Mouse (Mus musculus): ENCODE results near the gene Nrxn2. TPM values are rescaled to one million over a fixed set of nuclear protein-coding genes. Genes with fewer than 3 reads are reported as not detected.

Gene Nrxn2
- polyA plus RNA-seq, 1 experiment from 2014 or later = 1.6 TPM

DNA sequence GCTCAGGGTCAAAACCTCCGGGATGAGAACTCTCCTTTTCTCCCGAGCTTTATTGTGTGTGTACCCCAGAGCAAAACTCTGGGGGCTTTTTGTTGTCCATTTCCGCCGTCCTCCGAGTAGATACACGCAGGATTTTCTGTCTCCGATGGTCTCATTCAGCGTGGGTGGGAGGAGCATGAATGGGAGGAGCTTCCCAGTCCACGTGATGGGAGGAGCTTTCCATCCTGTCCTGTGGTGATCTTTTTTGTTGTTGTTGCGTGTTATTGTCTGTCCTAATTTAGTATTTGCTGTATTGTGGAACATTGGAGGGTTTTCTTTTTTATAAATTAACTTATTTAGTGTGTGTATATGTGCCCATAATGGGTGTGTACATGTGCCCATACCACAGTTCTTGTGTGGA lies 13.1 kb upstream of the Nrxn2 start:
- DNase-seq (ENCODE audit: low spot score) (no peak), ATAC-seq (replicated peaks; ENCODE audit: low FRiP score) (no peak)
- Histone ChIP-seq H3K9ac (ENCODE audit: low read depth, low read length) (no peak overlapping the region), H3K36me3 (ENCODE audit: control insufficient read depth, insufficient read depth, low read length) (no peaks in the 10 kb centered on the region; the same call in 1 of the 2 replicates), H3K4me2 (no peak overlapping the region), H3K27me3 (replicated peaks; ENCODE audit: control insufficient read depth, insufficient read depth, low read length) (peaks cover 8% of the 10 kb centered on the region), H3K9me3 (ENCODE audit: control insufficient read depth, low read length) (no peaks in the 10 kb centered on the region), H3K4me1 (replicated peaks; ENCODE audit: control insufficient read depth, insufficient read depth, low read length) (peaks cover 31% of the 10 kb centered on the region), H3K4me3 (ENCODE audit: low read depth, low read length) (no peak overlapping the region), H3K27ac (ENCODE audit: low read depth, low read length) (no peak overlapping the region)
- WGBS = 76% methylated on average over 10 of the region's 10 CpGs

DNA sequence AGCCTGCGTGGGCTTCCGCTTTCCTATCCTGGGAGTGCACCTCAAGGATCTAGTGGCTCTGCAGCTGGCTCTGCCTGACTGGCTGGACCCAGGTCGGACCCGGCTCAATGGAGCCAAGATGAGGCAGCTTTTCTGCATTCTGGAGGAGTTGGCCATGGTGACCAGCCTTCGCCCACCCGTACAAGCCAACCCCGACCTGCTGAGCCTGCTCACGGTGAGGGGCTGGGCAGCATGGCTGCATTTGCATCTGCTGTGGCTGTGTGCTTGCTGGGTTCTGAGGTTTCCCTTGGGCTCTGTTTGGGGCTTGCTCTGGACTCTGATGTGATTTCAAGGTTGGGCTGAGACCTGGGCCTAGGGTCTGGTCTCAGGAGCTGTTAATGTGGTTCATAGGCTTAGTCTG lies 11.4 kb upstream of the Nrxn2 start:
- WGBS = 87% methylated on average over 8 of the region's 8 CpGs
- H3K4me1 ChIP-seq (replicated peaks; ENCODE audit: control insufficient read depth, insufficient read depth, low read length) = peaks cover 18% of the 10 kb centered on the region
- H3K27me3 ChIP-seq (replicated peaks; ENCODE audit: control insufficient read depth, insufficient read depth, low read length) = no peaks in the 10 kb centered on the region; the same call in 1 of the 2 replicates
- H3K4me2 ChIP-seq = no peak overlapping the region
- no peak overlapping the region for H3K9ac ChIP-seq (ENCODE audit: low read depth, low read length)
- DNase-seq (ENCODE audit: low spot score) = no peak
- no peak overlapping the region for H3K27ac ChIP-seq (ENCODE audit: low read depth, low read length)
- no peak for ATAC-seq (replicated peaks; ENCODE audit: low FRiP score)
- H3K36me3 ChIP-seq (ENCODE audit: control insufficient read depth, insufficient read depth, low read length) = no peaks in the 10 kb centered on the region; the same call in 1 of the 2 replicates
- no peak overlapping the region for H3K4me3 ChIP-seq (ENCODE audit: low read depth, low read length)
- H3K9me3 ChIP-seq (ENCODE audit: control insufficient read depth, low read length) = no peaks in the 10 kb centered on the region

DNA sequence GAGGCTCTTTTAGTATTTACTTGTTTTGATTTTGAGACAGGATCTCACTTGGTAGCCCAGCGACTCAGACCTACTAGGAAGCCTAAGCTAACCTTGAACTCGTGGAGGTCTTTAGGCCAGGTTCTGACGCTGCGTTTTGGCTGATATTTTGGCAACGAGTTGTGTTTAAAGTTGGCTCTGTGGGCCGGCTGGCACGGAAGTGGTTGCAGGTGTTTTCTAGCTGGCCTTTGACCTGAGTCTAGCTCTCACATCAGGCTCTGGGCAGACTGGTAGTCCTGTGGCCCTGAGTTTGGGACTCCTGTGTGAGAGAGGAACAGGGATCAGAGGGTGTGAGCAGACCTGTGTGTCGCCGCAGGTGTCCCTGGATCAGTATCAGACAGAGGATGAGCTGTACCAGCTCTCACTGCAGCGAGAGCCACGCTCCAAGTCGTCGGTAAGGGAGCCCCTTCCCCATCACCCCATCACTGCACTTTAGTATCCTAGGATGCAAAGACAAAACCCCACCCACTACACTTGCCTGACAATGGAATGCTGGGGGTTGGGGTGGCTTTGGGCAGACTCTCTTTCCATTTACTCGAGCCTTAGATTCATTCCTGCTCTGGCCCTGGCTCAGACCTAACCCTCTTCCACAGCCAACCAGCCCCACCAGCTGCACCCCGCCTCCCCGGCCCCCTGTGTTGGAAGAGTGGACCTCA lies 10.6 kb upstream of the Nrxn2 start:
- 72% methylated on average over 16 of the region's 16 CpGs for WGBS
- DNase-seq (ENCODE audit: low spot score) (no peak), ATAC-seq (replicated peaks; ENCODE audit: low FRiP score) (no peak)

DNA sequence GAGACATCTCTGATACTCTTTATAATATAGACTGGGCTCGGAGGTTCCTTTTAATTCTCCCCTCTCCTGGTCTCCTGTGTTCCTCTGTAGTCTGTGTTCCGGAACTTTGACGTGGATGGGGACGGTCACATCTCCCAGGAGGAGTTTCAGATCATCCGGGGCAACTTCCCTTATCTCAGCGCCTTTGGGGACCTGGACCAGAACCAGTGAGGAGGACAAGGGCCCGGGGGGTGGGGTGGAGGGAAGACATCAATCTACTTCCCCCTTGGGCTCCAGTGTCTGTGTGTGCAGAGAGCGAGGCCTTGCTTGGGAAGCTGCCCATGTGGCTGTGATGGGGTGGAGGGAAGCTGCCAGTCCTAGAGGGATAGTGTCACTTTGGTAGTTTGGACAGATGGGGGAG lies 9.8 kb upstream of the Nrxn2 start:
- DNase-seq (ENCODE audit: low spot score) (no peak), ATAC-seq (replicated peaks; ENCODE audit: low FRiP score) (no peak)
- 71% methylated on average over 8 of the region's 8 CpGs for WGBS

More for the DNA sequence above, 10.6 kb upstream of the Nrxn2 start:
- no peak overlapping the region for H3K4me3 ChIP-seq (ENCODE audit: low read depth, low read length)
- no peak overlapping the region for H3K9ac ChIP-seq (ENCODE audit: low read depth, low read length)
- H3K36me3 ChIP-seq (ENCODE audit: control insufficient read depth, insufficient read depth, low read length) = no peaks in the 10 kb centered on the region; the same call in 1 of the 2 replicates
- H3K27ac ChIP-seq (ENCODE audit: low read depth, low read length) = no peak overlapping the region
- H3K4me1 ChIP-seq (replicated peaks; ENCODE audit: control insufficient read depth, insufficient read depth, low read length) = peaks cover 11% of the 10 kb centered on the region
- no peak overlapping the region for H3K4me2 ChIP-seq
- H3K9me3 ChIP-seq (ENCODE audit: control insufficient read depth, low read length) = no peaks in the 10 kb centered on the region
- H3K27me3 ChIP-seq (replicated peaks; ENCODE audit: control insufficient read depth, insufficient read depth, low read length) = no peaks in the 10 kb centered on the region; the same call in 1 of the 2 replicates

DNA sequence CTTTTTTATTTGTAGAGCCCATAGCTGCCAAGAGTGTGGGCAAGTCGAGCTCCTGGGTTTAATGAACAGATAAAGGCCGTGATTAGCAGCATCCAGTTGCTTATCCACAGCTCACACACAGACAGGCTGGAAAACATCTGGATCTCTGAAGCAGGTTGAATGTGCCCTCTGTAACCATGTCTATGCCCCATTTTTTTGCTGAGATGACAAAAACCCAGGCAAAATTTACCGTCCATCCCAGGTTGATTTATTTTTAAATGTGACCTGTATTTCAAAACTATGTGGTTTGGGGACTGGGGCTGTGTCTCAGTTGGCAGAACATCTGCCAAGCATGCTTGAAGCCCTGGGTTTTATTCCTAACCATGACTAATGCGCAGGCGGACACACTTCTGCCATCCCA lies 9.4 kb upstream of the Nrxn2 start:
- ATAC-seq (replicated peaks; ENCODE audit: low FRiP score) (no peak), DNase-seq (ENCODE audit: low spot score) (no peak)
- no peaks in the 10 kb centered on the region; the same call in 1 of the 2 replicates for H3K36me3 ChIP-seq (ENCODE audit: control insufficient read depth, insufficient read depth, low read length)
- no peak overlapping the region for H3K9ac ChIP-seq (ENCODE audit: low read depth, low read length)
- H3K27ac ChIP-seq (ENCODE audit: low read depth, low read length) = no peak overlapping the region
- no peaks in the 10 kb centered on the region for H3K9me3 ChIP-seq (ENCODE audit: control insufficient read depth, low read length)
- H3K4me3 ChIP-seq (ENCODE audit: low read depth, low read length) = no peak overlapping the region
- WGBS = 74% methylated on average over 5 of the region's 5 CpGs
- peaks cover 7% of the 10 kb centered on the region; the same call in 1 of the 2 replicates for H3K4me1 ChIP-seq (replicated peaks; ENCODE audit: control insufficient read depth, insufficient read depth, low read length)
- H3K4me2 ChIP-seq = no peak overlapping the region
- H3K27me3 ChIP-seq (replicated peaks; ENCODE audit: control insufficient read depth, insufficient read depth, low read length) = no peaks in the 10 kb centered on the region

More for the DNA sequence above, 9.8 kb upstream of the Nrxn2 start:
- Histone ChIP-seq H3K27ac (ENCODE audit: low read depth, low read length) (no peak overlapping the region), H3K4me3 (ENCODE audit: low read depth, low read length) (no peak overlapping the region), H3K4me2 (no peak overlapping the region), H3K27me3 (replicated peaks; ENCODE audit: control insufficient read depth, insufficient read depth, low read length) (no peaks in the 10 kb centered on the region; the same call in 1 of the 2 replicates), H3K4me1 (replicated peaks; ENCODE audit: control insufficient read depth, insufficient read depth, low read length) (peaks cover 7% of the 10 kb centered on the region), H3K36me3 (ENCODE audit: control insufficient read depth, insufficient read depth, low read length) (no peaks in the 10 kb centered on the region; the same call in 1 of the 2 replicates), H3K9me3 (ENCODE audit: control insufficient read depth, low read length) (no peaks in the 10 kb centered on the region), H3K9ac (ENCODE audit: low read depth, low read length) (no peak overlapping the region)

DNA sequence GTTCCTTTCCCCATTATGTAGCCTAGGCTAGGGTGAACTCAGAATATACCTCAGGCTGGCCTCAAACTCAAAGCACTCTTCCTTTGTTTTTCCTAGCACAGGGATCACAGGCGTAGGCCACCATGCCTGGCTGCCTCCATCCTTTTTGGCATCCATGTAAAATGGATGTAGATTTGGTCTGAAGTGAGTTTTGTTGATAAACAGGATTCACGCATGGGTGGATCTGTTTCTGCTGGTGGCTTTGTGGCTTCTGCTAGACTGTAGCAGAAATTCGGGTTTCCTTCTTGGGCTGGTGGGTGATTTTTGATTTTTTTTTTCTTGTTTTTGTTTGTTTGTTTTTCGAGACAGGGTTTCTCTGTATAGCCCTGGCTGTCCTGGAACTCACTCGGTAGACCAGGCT lies 8.6 kb upstream of the Nrxn2 start:
- H3K36me3 ChIP-seq (ENCODE audit: control insufficient read depth, insufficient read depth, low read length) = no peaks in the 10 kb centered on the region; the same call in 1 of the 2 replicates
- ATAC-seq (replicated peaks; ENCODE audit: low FRiP score) (no peak), DNase-seq (ENCODE audit: low spot score) (no peak)
- H3K9me3 ChIP-seq (ENCODE audit: control insufficient read depth, low read length) = no peaks in the 10 kb centered on the region
- no peak overlapping the region for H3K4me2 ChIP-seq
- peaks cover 5% of the 10 kb centered on the region; the same call in 1 of the 2 replicates for H3K4me1 ChIP-seq (replicated peaks; ENCODE audit: control insufficient read depth, insufficient read depth, low read length)
- 83% methylated on average over 5 of the region's 5 CpGs for WGBS
- no peak overlapping the region for H3K4me3 ChIP-seq (ENCODE audit: low read depth, low read length)
- no peak overlapping the region for H3K9ac ChIP-seq (ENCODE audit: low read depth, low read length)
- H3K27me3 ChIP-seq (replicated peaks; ENCODE audit: control insufficient read depth, insufficient read depth, low read length) = no peaks in the 10 kb centered on the region
- H3K27ac ChIP-seq (ENCODE audit: low read depth, low read length) = no peak overlapping the region

DNA sequence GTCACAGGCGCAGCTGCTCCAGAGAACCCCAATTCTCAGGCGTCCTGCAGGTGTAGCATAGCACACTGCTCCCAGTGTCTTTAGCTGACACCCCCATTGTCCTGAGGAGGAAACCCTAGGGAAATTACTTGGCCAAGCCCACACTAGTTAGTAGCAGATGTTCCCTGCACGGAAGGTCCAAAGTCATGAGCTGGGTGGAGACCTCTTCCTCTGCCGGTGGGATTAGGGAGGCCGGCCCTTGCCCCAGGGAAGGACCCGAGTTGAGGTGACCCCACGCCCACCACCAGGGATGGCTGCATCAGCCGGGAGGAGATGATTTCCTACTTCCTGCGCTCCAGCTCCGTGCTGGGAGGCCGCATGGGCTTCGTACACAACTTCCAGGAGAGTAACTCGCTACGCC lies 5.7 kb upstream of the Nrxn2 start:
- 67% methylated on average over 14 of the region's 14 CpGs for WGBS
- H3K36me3 ChIP-seq (ENCODE audit: control insufficient read depth, insufficient read depth, low read length) = no peaks in the 10 kb centered on the region
- peaks cover 3% of the 10 kb centered on the region; the same call in 1 of the 2 replicates for H3K27me3 ChIP-seq (replicated peaks; ENCODE audit: control insufficient read depth, insufficient read depth, low read length)
- no peaks in the 10 kb centered on the region for H3K9me3 ChIP-seq (ENCODE audit: control insufficient read depth, low read length)
- ATAC-seq (replicated peaks; ENCODE audit: low FRiP score) (no peak), DNase-seq (ENCODE audit: low spot score) (no peak)
- no peak overlapping the region for H3K27ac ChIP-seq (ENCODE audit: low read depth, low read length)
- no peak overlapping the region for H3K4me2 ChIP-seq
- no peak overlapping the region for H3K4me3 ChIP-seq (ENCODE audit: low read depth, low read length)
- peaks cover 22% of the 10 kb centered on the region for H3K4me1 ChIP-seq (replicated peaks; ENCODE audit: control insufficient read depth, insufficient read depth, low read length)
- H3K9ac ChIP-seq (ENCODE audit: low read depth, low read length) = no peak overlapping the region

DNA sequence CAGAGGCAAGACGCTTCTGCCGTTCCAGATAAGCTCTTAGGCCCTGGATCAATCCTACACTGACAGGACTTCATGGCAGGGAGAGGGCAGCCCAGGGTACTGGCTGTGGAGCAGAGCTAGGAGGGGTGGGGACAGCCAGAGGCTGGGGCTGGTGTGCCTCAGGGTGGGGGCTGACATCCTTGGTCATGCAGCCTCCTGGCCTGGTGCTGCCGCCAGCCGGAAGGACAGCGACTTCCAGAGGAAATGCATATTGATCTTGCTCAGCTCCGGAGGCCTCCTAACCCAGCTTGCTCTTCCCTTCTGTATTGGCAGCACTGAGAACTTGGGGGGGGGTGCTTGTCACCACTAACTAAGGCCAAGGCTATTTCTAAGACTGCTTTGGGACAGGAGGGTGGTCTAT lies 3.1 kb upstream of the Nrxn2 start:
- Histone ChIP-seq H3K4me2 (no peak overlapping the region; the same call in 1 of the 2 replicates), H3K4me3 (ENCODE audit: low read depth, low read length) (no peak overlapping the region), H3K4me1 (replicated peaks; ENCODE audit: control insufficient read depth, insufficient read depth, low read length) (peaks cover 24% of the 10 kb centered on the region), H3K36me3 (ENCODE audit: control insufficient read depth, insufficient read depth, low read length) (no peaks in the 10 kb centered on the region), H3K9me3 (ENCODE audit: control insufficient read depth, low read length) (no peaks in the 10 kb centered on the region), H3K27ac (ENCODE audit: low read depth, low read length) (no peak overlapping the region), H3K9ac (ENCODE audit: low read depth, low read length) (no peak overlapping the region), H3K27me3 (replicated peaks; ENCODE audit: control insufficient read depth, insufficient read depth, low read length) (peaks cover 29% of the 10 kb centered on the region)
- no peak for DNase-seq (ENCODE audit: low spot score)
- 11% methylated on average over 6 of the region's 6 CpGs for WGBS
- ATAC-seq (replicated peaks; ENCODE audit: low FRiP score) = 0 out of 2 replicates have a peak, but pooled peaks have one; percentile 34
